Mouse (Mus musculus) MEL (cell line): Measurements from ENCODE around the gene Ptk7. TPM values are rescaled to one million over a fixed set of nuclear protein-coding genes. Genes with fewer than 3 reads are reported as not detected.

Experiments
- DNase-seq: peaks from one replicate; pipeline ENCODE4 v3.0.0; 2011; ENCODE audit warnings: low read depth, low spot score
- H3K27ac ChIP-seq: 2 replicates; pipeline ENCODE4 v1.5.1; 2012; ENCODE audit warnings: low read depth, mild to moderate bottlenecking, control low read depth, low read length, moderate library complexity; ENCODE audit not compliant: control insufficient read depth
- H3K27me3 ChIP-seq, 2 experiments: fragments of 150-350 bp in 1 of 2; sonication (generic) in 1 of 2; 2 replicates each; pipeline ENCODE4 v1.6.1; 2012; ENCODE audit warnings: low read length in 2 of 2, mild to moderate bottlenecking in 2 of 2, improper control_type of control experiment in 1 of 2, moderate library complexity in 1 of 2; ENCODE audit not compliant: insufficient read depth in 2 of 2, control insufficient read depth in 1 of 2
- H3K36me3 ChIP-seq, 2 experiments: 2 replicates each; pipeline ENCODE4 v1.6.1; 2012 to 2014; ENCODE audit warnings: low read length in 2 of 2, improper control_type of control experiment in 1 of 2, inconsistent platforms in 1 of 2, mild to moderate bottlenecking in 1 of 2; ENCODE audit not compliant: insufficient read depth in 2 of 2, control insufficient read depth in 1 of 2
- H3K4me1 ChIP-seq, 2 experiments: fragments of 150-350 bp in 1 of 2; sonication (generic) in 1 of 2; 2 replicates each; pipeline ENCODE4 v1.6.1; 2012; ENCODE audit warnings: low read length in 2 of 2, improper control_type of control experiment in 1 of 2, mild to moderate bottlenecking in 1 of 2; ENCODE audit not compliant: insufficient read depth in 2 of 2, control insufficient read depth in 1 of 2
- H3K4me3 ChIP-seq, 2 experiments: fragments of 150-350 bp in 1 of 2; sonication (generic) in 1 of 2; 2 replicates each; pipeline ENCODE4 v1.5.1; 2012; ENCODE audit warnings: low read depth in 2 of 2, low read length in 2 of 2, mild to moderate bottlenecking in 2 of 2, moderate library complexity in 2 of 2, control low read depth in 1 of 2, improper control_type of control experiment in 1 of 2; ENCODE audit not compliant: control insufficient read depth in 1 of 2, insufficient read depth in 1 of 2
- H3K79me2 ChIP-seq: 2 replicates; pipeline ENCODE4 v1.6.1; 2012; ENCODE audit warnings: mild to moderate bottlenecking, low read length, moderate library complexity; ENCODE audit not compliant: control insufficient read depth, poor library complexity, insufficient read depth
- H3K9ac ChIP-seq: 2 replicates; pipeline ENCODE4 v1.6.1; 2012; ENCODE audit warnings: low read depth, mild to moderate bottlenecking, control low read depth, low read length, moderate library complexity; ENCODE audit not compliant: control insufficient read depth, poor library complexity, severe bottlenecking
- H3K9me3 ChIP-seq: fragments of 150-350 bp; sonication (generic); replicated peaks from 2 replicates; pipeline ENCODE4 v1.6.1; 2012; ENCODE audit warnings: mild to moderate bottlenecking, low read length, improper control_type of control experiment, moderate library complexity; ENCODE audit not compliant: insufficient read depth
- BHLHE40 ChIP-seq: IDR thresholded peaks from 2 replicates; pipeline ENCODE4 v1.6.1; 2012; ENCODE audit warnings: low read depth, mild to moderate bottlenecking, inconsistent platforms, low read length, improper control_type of control experiment, borderline replicate concordance
- CHD1 ChIP-seq: IDR thresholded peaks from 2 replicates; pipeline ENCODE4 v1.6.1; 2012; ENCODE audit warnings: low read depth, mild to moderate bottlenecking, inconsistent platforms, low read length, improper control_type of control experiment
- CHD2 ChIP-seq: IDR thresholded peaks from 2 replicates; pipeline ENCODE4 v1.6.1; 2011; ENCODE audit warnings: low read length, improper control_type of control experiment
- CTCF ChIP-seq, 3 experiments: IDR thresholded peaks in 2 of 3; conservative IDR thresholded peaks in 1 of 3; 2 replicates each; pipeline ENCODE4 v1.5.1; 2011 to 2012; ENCODE audit warnings: low read length in 3 of 3, low read depth in 2 of 3, mild to moderate bottlenecking in 2 of 3, improper control_type of control experiment in 1 of 3, inconsistent platforms in 1 of 3, mixed read lengths in 1 of 3, moderate library complexity in 1 of 3; ENCODE audit not compliant: control insufficient read depth in 1 of 3, insufficient read depth in 1 of 3, poor library complexity in 1 of 3, severe bottlenecking in 1 of 3
- E2F4 ChIP-seq: IDR thresholded peaks from 2 replicates; pipeline ENCODE4 v1.6.1; 2011; ENCODE audit warnings: low read depth, low read length, improper control_type of control experiment, borderline replicate concordance
- EP300 ChIP-seq, 2 experiments: IDR thresholded peaks; 2 replicates each; pipeline ENCODE4 v1.6.1; 2011; ENCODE audit warnings: improper control_type of control experiment in 2 of 2, low read length in 2 of 2, low read depth in 1 of 2, mild to moderate bottlenecking in 1 of 2
- GABPA ChIP-seq: IDR thresholded peaks from 2 replicates; pipeline ENCODE4 v1.6.1; 2012; ENCODE audit warnings: low read depth, mild to moderate bottlenecking, inconsistent platforms, low read length, improper control_type of control experiment, moderate library complexity
- KAT2A ChIP-seq: conservative IDR thresholded peaks from 2 replicates; pipeline ENCODE4 v1.6.1; 2012; ENCODE audit warnings: low read depth, low read length, improper control_type of control experiment, inconsistent platforms
- MAFK ChIP-seq: IDR thresholded peaks from 2 replicates; pipeline ENCODE4 v1.6.1; 2011; ENCODE audit warnings: low read depth, mild to moderate bottlenecking, low read length, improper control_type of control experiment, borderline replicate concordance
- MAZ ChIP-seq: IDR thresholded peaks from 2 replicates; pipeline ENCODE4 v1.6.1; 2012; ENCODE audit warnings: low read depth, mild to moderate bottlenecking, inconsistent platforms, low read length, improper control_type of control experiment
- MXI1 ChIP-seq: IDR thresholded peaks from 2 replicates; pipeline ENCODE4 v1.6.1; 2011; ENCODE audit warnings: mild to moderate bottlenecking, low read depth, low read length, improper control_type of control experiment
- NELFE ChIP-seq: IDR thresholded peaks from 2 replicates; pipeline ENCODE4 v1.6.1; 2011; ENCODE audit warnings: low read depth, low read length, improper control_type of control experiment
- POLR2AphosphoS2 ChIP-seq: IDR thresholded peaks from 2 replicates; pipeline ENCODE4 v1.6.1; 2011; ENCODE audit warnings: low read length, improper control_type of control experiment
- SIN3A ChIP-seq: IDR thresholded peaks from 2 replicates; pipeline ENCODE4 v1.6.1; 2012; ENCODE audit warnings: low read length, improper control_type of control experiment, inconsistent platforms
- TCF12 ChIP-seq: IDR thresholded peaks from 2 replicates; pipeline ENCODE4 v1.6.1; 2014; ENCODE audit warnings: low read depth, mild to moderate bottlenecking, inconsistent platforms, low read length, improper control_type of control experiment, moderate library complexity
- UBTF ChIP-seq: IDR thresholded peaks from 2 replicates; pipeline ENCODE4 v1.6.1; 2012; ENCODE audit warnings: low read depth, mild to moderate bottlenecking, inconsistent platforms, low read length, improper control_type of control experiment, moderate library complexity, borderline replicate concordance; ENCODE audit not compliant: insufficient read depth
- USF2 ChIP-seq, 2 experiments: IDR thresholded peaks; 2 replicates each; pipeline ENCODE4 v1.6.1; 2011 to 2012; ENCODE audit warnings: improper control_type of control experiment in 2 of 2, low read length in 2 of 2, borderline replicate concordance in 1 of 2, inconsistent platforms in 1 of 2, low read depth in 1 of 2, mild to moderate bottlenecking in 1 of 2; ENCODE audit not compliant: insufficient read depth in 1 of 2
- ZMIZ1 ChIP-seq: IDR thresholded peaks from 2 replicates; pipeline ENCODE4 v1.6.1; 2012; ENCODE audit warnings: low read depth, mild to moderate bottlenecking, inconsistent platforms, low read length, improper control_type of control experiment, moderate library complexity
- polyA plus RNA-seq, 2 experiments: library from polyadenylated mRNA; stranded (reverse) in 1 of 2; unstranded in 1 of 2; fragments of >175 nt in 1 of 2; fragments of >200 nt in 1 of 2; gene quantifications; 2 replicates each; pipeline versions ENCODE4 v1.2.1 to v1.2.4; 2012; ENCODE audit warnings: low replicate concordance in 2 of 2, low read depth in 1 of 2; ENCODE audit not compliant: insufficient read length in 2 of 2, insufficient read depth in 1 of 2, missing spikeins in 1 of 2
- total RNA-seq: library from RNA; depleted of rRNA; stranded (reverse); fragments of 300-350 nt; gene quantifications from 2 replicates; pipeline ENCODE4 v1.2.3, GENCODE M21; 2012

Gene Ptk7
- total and polyA plus RNA-seq, 3 experiments, result 0.04 to 0.10 TPM; not detected in 1

DNA sequence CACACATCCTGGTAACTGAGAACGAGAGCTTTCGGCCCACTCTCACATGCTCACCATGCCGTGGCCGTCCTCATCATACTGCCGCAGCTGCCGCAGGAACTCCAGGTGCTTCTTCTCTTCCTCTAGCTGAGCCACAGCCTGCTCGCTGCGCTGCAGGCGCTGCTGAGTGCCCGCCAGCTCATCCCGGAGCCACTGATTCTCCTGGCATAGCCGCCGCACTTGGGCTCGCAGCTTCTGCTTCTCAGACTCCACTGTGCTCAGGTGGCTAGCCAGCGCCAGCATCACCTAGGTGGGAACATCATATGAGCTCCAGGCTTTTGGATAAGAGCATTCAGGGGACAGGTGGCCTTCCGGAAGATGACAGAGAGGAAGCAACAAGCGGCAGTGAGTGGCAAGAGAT, 12.8 kb upstream of the Ptk7 start:
- DNase-seq, result no peak
- Histone ChIP-seq H3K9me3 (no peaks in the 10 kb centered on the region), H3K79me2 (peaks cover 5% of the 10 kb centered on the region), H3K27me3 (no peaks in the 10 kb centered on the region), H3K9ac (no peak overlapping the region)
- TF ChIP-seq CTCF (IDR thresholded peaks at IDR 0.05 in 2 of 3, conservative IDR thresholded peaks at IDR 0.05 in 1 of 3; ENCODE audit: control insufficient read depth in 1 of 3, insufficient read depth in 1 of 3, low read depth in 2 of 3, low read length in 3 of 3, poor library complexity in 1 of 3, severe bottlenecking in 1 of 3) (no peak), CHD2 (no peak), POLR2AphosphoS2 (no peak), UBTF (no peak), MAZ (no peak), CHD1 (no peak)
- TF ChIP-seq, all 39 proteins: peak for 0
- Histone ChIP-seq H3K4me1 (peaks cover 0 to 8% of the 10 kb centered on the region in 2 experiments; a peak in 1 of 4 replicates), H3K36me3 (peaks cover 0 to 4% of the 10 kb centered on the region in 2 experiments; a peak in 2 of 4 replicates), H3K27ac (no peak overlapping the region), H3K4me3 (no peak overlapping the region)

DNA sequence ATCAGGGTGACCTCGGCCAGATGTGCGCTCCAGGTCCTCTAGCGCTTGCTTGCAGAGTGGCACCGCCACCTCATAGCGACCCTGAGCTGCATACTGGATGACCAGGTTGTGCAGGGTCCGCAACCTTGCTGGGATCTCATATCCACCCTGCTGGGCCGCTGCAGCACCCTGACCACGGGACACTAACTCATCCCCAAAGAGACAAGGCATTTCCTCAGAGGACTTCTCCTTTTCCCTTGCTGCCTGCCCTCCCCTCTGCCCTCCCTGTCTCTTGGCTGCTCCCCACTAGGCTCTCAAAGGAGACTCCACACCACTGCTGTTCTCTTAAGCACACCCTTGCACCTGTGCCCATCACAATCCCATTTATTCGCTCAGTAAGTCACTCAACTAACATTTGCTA, 10.6 kb upstream of the Ptk7 start:
- no peak for DNase-seq
- H3K36me3 ChIP-seq, result no peaks in the 10 kb centered on the region
- TF ChIP-seq KAT2A, result no peak
- no peak for TF ChIP-seq BHLHE40
- no peak for TF ChIP-seq NELFE
- no peak for TF ChIP-seq SIN3A
- no peak for TF ChIP-seq CTCF (IDR thresholded peaks at IDR 0.05 in 2 of 3, conservative IDR thresholded peaks at IDR 0.05 in 1 of 3; ENCODE audit: control insufficient read depth in 1 of 3, insufficient read depth in 1 of 3, low read depth in 2 of 3, low read length in 3 of 3, poor library complexity in 1 of 3, severe bottlenecking in 1 of 3)
- no peak for TF ChIP-seq CHD2
- no peak for TF ChIP-seq MXI1
- TF ChIP-seq TCF12, result no peak
- TF ChIP-seq GABPA, result no peak
- no peak for TF ChIP-seq CHD1
- TF ChIP-seq MAFK, result no peak
- TF ChIP-seq ZMIZ1, result no peak
- TF ChIP-seq USF2 (IDR thresholded peaks at IDR 0.05; ENCODE audit: borderline replicate concordance in 1 of 2, insufficient read depth in 1 of 2, low read depth in 1 of 2, low read length in 2 of 2), result no peak
- no peak for TF ChIP-seq E2F4
- TF ChIP-seq EP300 (IDR thresholded peaks at IDR 0.05; ENCODE audit: low read depth in 1 of 2, low read length in 2 of 2), result no peak
- no peaks in the 10 kb centered on the region for H3K27me3 ChIP-seq
- peaks cover 0 to 11% of the 10 kb centered on the region in 2 experiments; a peak in 2 of 4 replicates for H3K4me1 ChIP-seq
- H3K9me3 ChIP-seq, result no peaks in the 10 kb centered on the region
- H3K9ac ChIP-seq, result no peak overlapping the region
- H3K4me3 ChIP-seq, result no peak overlapping the region
- H3K27ac ChIP-seq, result no peak overlapping the region
- no peaks in the 10 kb centered on the region for H3K79me2 ChIP-seq
